Mouse (Mus musculus) hindbrain, embryonic 14.5 days (tissue): ENCODE results near the gene Stx18. TPM values are rescaled to one million over a fixed set of nuclear protein-coding genes. Genes with fewer than 3 reads are reported as not detected.

Experiments
- ATAC-seq: fragments of 200-750 bp; cut with Nextera tagmentation; 2 replicates; pipeline ENCODE4 v1.8.0; 2017; ENCODE audit warnings: moderate number of reproducible peaks, mild to moderate bottlenecking, moderate TSS enrichment, moderate library complexity; ENCODE audit not compliant: low FRiP score
- DNase-seq: peaks from one replicate; pipeline ENCODE4 v3.0.0-alpha.2; 2015; ENCODE audit warnings: low spot score
- H3K27ac ChIP-seq: fragments of 300-500 bp; sonication (generic); 2 replicates; pipeline ENCODE4 v1.5.1; 2014; ENCODE audit warnings: mild to moderate bottlenecking, moderate library complexity
- H3K27me3 ChIP-seq: fragments of 300-500 bp; sonication (generic); 2 replicates; pipeline ENCODE4 v1.6.1; 2014; ENCODE audit warnings: mild to moderate bottlenecking, low read length, mixed read lengths; ENCODE audit not compliant: control insufficient read depth, insufficient read depth
- H3K36me3 ChIP-seq: fragments of 300-500 bp; sonication (generic); replicated peaks from 2 replicates; pipeline ENCODE4 v1.6.1; 2014; ENCODE audit not compliant: control insufficient read depth, insufficient read depth
- H3K4me1 ChIP-seq: fragments of 300-500 bp; sonication (generic); replicated peaks from 2 replicates; pipeline ENCODE4 v1.6.1; 2014; ENCODE audit warnings: antibody characterized with exemption, low read length, mixed read lengths; ENCODE audit not compliant: control insufficient read depth, insufficient read depth
- H3K4me2 ChIP-seq: fragments of 300-500 bp; sonication (generic); replicated peaks from 2 replicates; pipeline ENCODE4 v1.6.1; 2014; ENCODE audit warnings: mild to moderate bottlenecking, moderate library complexity
- H3K4me3 ChIP-seq: fragments of 300-500 bp; sonication (generic); replicated peaks from 2 replicates; pipeline ENCODE4 v1.5.1; 2014; ENCODE audit warnings: mild to moderate bottlenecking, low read length
- H3K9ac ChIP-seq: fragments of 300-500 bp; sonication (generic); 2 replicates; pipeline ENCODE4 v1.6.1; 2014
- H3K9me3 ChIP-seq: fragments of 300-500 bp; sonication (generic); 2 replicates; pipeline ENCODE4 v1.6.1; 2016; ENCODE audit warnings: low read length; ENCODE audit not compliant: control insufficient read depth
- WGBS: fragments of 180-500 bp; shearing (Covaris S2); extraction: QIAGEN DNeasy Blood & Tissue Kit; methylation state at CpG from one replicate; pipeline ENCODE4 v1.1.7; 2014; 5-methylcytosine and 5-hydroxymethylcytosine counted together
- polyA plus RNA-seq: library from polyadenylated mRNA; unstranded; fragments of >200 nt; fragmentation: Nextera tagmentation; extraction: Ambion mirVana; gene quantifications from 2 replicates; pipeline ENCODE4 v1.2.1, GENCODE M21; 2014

The Stx18 gene
- polyA plus RNA-seq, 1 experiment from 2014 or later = 38.5 TPM

DNA sequence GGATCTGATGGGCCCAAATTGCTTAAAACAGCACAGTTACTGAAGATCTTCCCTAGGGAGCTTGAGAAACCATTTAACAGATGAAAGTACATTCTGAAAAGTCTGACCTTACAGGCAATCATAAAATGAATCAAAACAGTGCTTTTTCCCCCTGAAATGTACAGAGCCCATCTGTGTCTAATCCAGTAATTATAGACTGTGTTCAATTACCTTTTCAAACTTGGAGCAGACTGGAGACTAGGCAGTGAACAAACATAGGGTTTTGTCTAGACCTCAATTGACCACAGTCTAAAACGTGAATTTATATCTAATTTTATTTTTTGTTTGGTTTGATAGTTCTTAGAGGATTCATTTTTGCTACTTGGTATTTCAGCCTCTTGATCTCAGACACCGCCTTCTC lies 26.9 kb downstream of the Stx18 start:
- Histone ChIP-seq H3K36me3 (no peaks in the 10 kb centered on the region), H3K27ac (no peak overlapping the region), H3K9me3 (no peaks in the 10 kb centered on the region), H3K27me3 (no peaks in the 10 kb centered on the region), H3K9ac (no peak overlapping the region), H3K4me1 (no peaks in the 10 kb centered on the region), H3K4me2 (no peak overlapping the region), H3K4me3 (no peak overlapping the region)
- ATAC-seq (no peak), DNase-seq (no peak)
- 45% methylated on average over 2 of the region's 2 CpGs for WGBS

GRCm38 (mm10) chr5:38066606-38067005 lies 28.1 kb downstream of the Stx18 start:
- no peak for ATAC-seq
- Histone ChIP-seq H3K4me2 (no peak overlapping the region), H3K4me3 (no peak overlapping the region), H3K4me1 (no peaks in the 10 kb centered on the region), H3K9me3 (no peaks in the 10 kb centered on the region), H3K36me3 (no peaks in the 10 kb centered on the region), H3K27me3 (no peaks in the 10 kb centered on the region), H3K27ac (no peak overlapping the region), H3K9ac (no peak overlapping the region)
- no peak for DNase-seq
- WGBS = 100% methylated on average over 1 of the region's 1 CpGs

DNA sequence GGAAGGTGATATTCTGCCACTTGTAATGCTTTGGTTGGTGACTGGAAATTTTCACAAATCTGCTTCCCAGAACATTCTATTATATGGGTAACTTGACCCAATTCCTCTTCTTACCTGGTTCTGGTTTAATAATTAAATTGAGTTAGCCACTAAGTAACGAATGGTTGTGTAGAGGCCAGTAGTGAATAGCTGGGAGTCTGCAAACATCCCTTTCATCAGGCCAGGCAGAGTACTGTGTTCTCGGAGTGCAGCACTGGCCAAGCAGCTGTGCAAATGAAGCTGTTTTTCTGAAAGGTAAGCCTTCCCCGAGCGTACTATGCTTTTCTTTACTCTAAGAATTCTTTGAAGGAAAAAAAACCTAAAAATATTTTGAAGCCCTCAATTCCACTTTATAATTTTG lies 37.8 kb downstream of the Stx18 start:
- ATAC-seq = no peak
- H3K4me1 ChIP-seq = peaks cover 4% of the 10 kb centered on the region; the same call in 1 of the 2 replicates
- H3K36me3 ChIP-seq = no peaks in the 10 kb centered on the region
- no peak overlapping the region for H3K9ac ChIP-seq
- H3K9me3 ChIP-seq = no peaks in the 10 kb centered on the region
- WGBS = 49% methylated on average over 4 of the region's 4 CpGs
- H3K27ac ChIP-seq = no peak overlapping the region
- no peak overlapping the region for H3K4me3 ChIP-seq
- DNase-seq = no peak
- no peaks in the 10 kb centered on the region for H3K27me3 ChIP-seq
- H3K4me2 ChIP-seq = no peak overlapping the region

DNA sequence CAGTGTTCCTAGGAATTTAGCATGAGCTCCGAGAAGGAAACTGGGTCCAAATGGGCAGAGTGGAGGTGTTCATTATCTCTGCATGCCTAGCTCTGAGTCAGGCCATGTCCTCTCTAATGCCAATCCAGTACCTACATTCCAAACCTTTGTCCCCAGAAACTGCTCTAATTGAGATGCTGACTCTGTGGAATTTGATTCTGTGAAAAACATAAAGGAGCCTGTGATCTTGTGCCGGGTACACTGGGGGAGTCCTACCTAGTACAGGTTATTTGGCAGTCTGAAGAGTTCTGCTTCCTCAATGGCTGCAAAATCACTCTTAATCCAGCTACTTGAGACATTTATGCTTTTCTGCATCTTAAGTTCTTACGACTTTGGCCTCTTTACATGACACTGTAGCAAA lies 40.0 kb downstream of the Stx18 start:
- 71% methylated on average over 3 of the region's 3 CpGs for WGBS
- no peaks in the 10 kb centered on the region for H3K27me3 ChIP-seq
- ATAC-seq = no peak

GRCm38 (mm10) chr5:38080472-38080871 lies 41.9 kb downstream of the Stx18 start:
- Histone ChIP-seq H3K4me3 (no peak overlapping the region), H3K4me2 (no peak overlapping the region), H3K27ac (no peak overlapping the region), H3K9ac (no peak overlapping the region), H3K27me3 (no peaks in the 10 kb centered on the region), H3K9me3 (no peaks in the 10 kb centered on the region), H3K36me3 (no peaks in the 10 kb centered on the region), H3K4me1 (peaks cover 5% of the 10 kb centered on the region; the same call in 1 of the 2 replicates)
- DNase-seq (no peak), ATAC-seq (no peak)
- 100% methylated on average over 1 of the region's 1 CpGs for WGBS

More for the DNA sequence above, 40.0 kb downstream of the Stx18 start:
- no peak for DNase-seq
- Histone ChIP-seq H3K36me3 (no peaks in the 10 kb centered on the region), H3K9me3 (no peaks in the 10 kb centered on the region), H3K4me2 (no peak overlapping the region), H3K27ac (no peak overlapping the region), H3K4me3 (no peak overlapping the region), H3K9ac (no peak overlapping the region), H3K4me1 (peaks cover 5% of the 10 kb centered on the region; the same call in 1 of the 2 replicates)

- WGBS = 44% methylated on average over 3 of the region's 3 CpGs
These were observed 44.0 kb downstream of the Stx18 start for GRCm38 (mm10) chr5:38082589-38082988.

DNA sequence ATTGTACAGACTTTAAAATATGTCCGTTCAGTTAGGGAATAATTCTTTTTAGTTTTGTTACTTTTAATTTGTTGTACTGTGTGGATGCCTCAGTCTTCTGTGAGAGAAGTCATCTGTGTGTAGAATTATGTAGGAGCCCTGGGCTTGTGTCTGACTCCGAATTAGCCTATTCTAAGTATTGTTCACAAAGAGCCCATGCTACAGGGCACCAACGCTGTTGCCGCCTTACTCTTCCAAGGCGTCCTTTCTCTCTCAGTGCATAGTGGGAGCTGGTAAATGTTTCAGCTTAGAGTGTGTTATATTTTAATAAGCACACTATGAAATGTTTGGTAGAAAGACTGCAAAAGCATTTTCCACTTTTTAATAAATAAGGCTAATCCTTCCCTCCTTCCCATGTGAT lies 44.8 kb downstream of the Stx18 start:
- ATAC-seq (no peak), DNase-seq (no peak)
- Histone ChIP-seq H3K36me3 (no peaks in the 10 kb centered on the region), H3K4me3 (no peak overlapping the region), H3K9me3 (no peaks in the 10 kb centered on the region), H3K27me3 (no peaks in the 10 kb centered on the region), H3K4me2 (no peak overlapping the region), H3K4me1 (peaks cover 10% of the 10 kb centered on the region; the same call in 1 of the 2 replicates), H3K27ac (no peak overlapping the region), H3K9ac (no peak overlapping the region)
- WGBS = 31% methylated on average over 5 of the region's 5 CpGs

More at GRCm38 (mm10) chr5:38082589-38082988, 44.0 kb downstream of the Stx18 start:
- Histone ChIP-seq H3K4me3 (no peak overlapping the region), H3K36me3 (no peaks in the 10 kb centered on the region), H3K9ac (no peak overlapping the region), H3K27me3 (no peaks in the 10 kb centered on the region), H3K27ac (no peak overlapping the region), H3K4me2 (no peak overlapping the region), H3K4me1 (peaks cover 10% of the 10 kb centered on the region; the same call in 1 of the 2 replicates), H3K9me3 (no peaks in the 10 kb centered on the region)
- ATAC-seq (no peak), DNase-seq (no peak)

DNA sequence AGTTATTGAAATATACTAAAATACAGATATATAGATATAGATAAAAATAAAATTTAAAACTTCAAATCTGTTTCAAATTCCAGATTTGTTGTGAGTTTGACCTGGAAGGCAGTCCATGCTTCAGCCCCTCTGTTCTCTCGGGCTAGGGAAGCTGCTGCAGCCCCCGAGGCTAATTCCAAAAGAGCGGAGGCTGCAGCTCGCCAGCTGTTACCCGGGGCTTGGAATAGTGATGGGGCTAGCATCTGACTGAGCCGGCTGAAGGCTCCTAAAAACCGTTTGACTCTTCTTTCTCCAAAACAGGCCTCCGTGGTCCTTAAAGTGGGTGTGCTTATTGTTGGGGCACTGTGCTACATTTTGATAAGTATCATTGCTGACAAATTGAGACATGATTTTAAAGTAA lies 46.1 kb downstream of the Stx18 start:
- H3K9me3 ChIP-seq = no peaks in the 10 kb centered on the region
- no peak for ATAC-seq
- DNase-seq = no peak

GRCm38 (mm10) chr5:38085561-38086392 lies 47.2 kb downstream of the Stx18 start:
- peak; percentile 74 for DNase-seq
- ATAC-seq = peak; percentile 60; the same call in 1 of the 2 replicates
- H3K9ac ChIP-seq = no peak overlapping the region
- H3K4me2 ChIP-seq = no peak overlapping the region
- no peaks in the 10 kb centered on the region for H3K36me3 ChIP-seq
- 12% methylated on average over 10 of the region's 10 CpGs for WGBS
- H3K27me3 ChIP-seq = no peaks in the 10 kb centered on the region
- no peak overlapping the region for H3K27ac ChIP-seq
- H3K4me3 ChIP-seq = no peak overlapping the region
- peaks cover 10% of the 10 kb centered on the region; the same call in 1 of the 2 replicates for H3K4me1 ChIP-seq
- H3K9me3 ChIP-seq = no peaks in the 10 kb centered on the region

More for the DNA sequence above, 46.1 kb downstream of the Stx18 start:
- Histone ChIP-seq H3K27ac (no peak overlapping the region), H3K9ac (no peak overlapping the region), H3K27me3 (no peaks in the 10 kb centered on the region), H3K36me3 (no peaks in the 10 kb centered on the region), H3K4me3 (no peak overlapping the region), H3K4me2 (no peak overlapping the region), H3K4me1 (peaks cover 10% of the 10 kb centered on the region; the same call in 1 of the 2 replicates)
- WGBS = 9% methylated on average over 8 of the region's 8 CpGs
